Mouse (Mus musculus): Measurements from ENCODE around the gene Il15ra. TPM values are rescaled to one million over a fixed set of nuclear protein-coding genes. Genes with fewer than 3 reads are reported as not detected.

Gene Il15ra
- polyA plus RNA-seq, 1 experiment from 2014 or later = 2.3 TPM

Other genes with a start within 250 kb of the Il15ra start
- 17.1 and 19.7 TPM in 2 replicates for gene Pfkfb3, start 151.2 kb upstream of the Il15ra start, polyA plus RNA-seq (2015; fragmentation: Nextera tagmentation; extraction: Ambion mirVana)
- gene Rbm17, start 101.1 kb upstream of the Il15ra start, polyA plus RNA-seq (2015; fragmentation: Nextera tagmentation; extraction: Ambion mirVana) = 125 and 132 TPM in 2 replicates
- not detected in 2 replicates for gene Gm17490, start 79.0 kb upstream of the Il15ra start, polyA plus RNA-seq (2015; fragmentation: Nextera tagmentation; extraction: Ambion mirVana)
- gene Il2ra, start 62.5 kb upstream of the Il15ra start, polyA plus RNA-seq (2015; fragmentation: Nextera tagmentation; extraction: Ambion mirVana) = 0.04 TPM in 1 of 2 replicates, not detected in the other
- gene Fbh1, start 72.3 kb downstream of the Il15ra start, polyA plus RNA-seq (2015; fragmentation: Nextera tagmentation; extraction: Ambion mirVana) = 111 and 113 TPM in 2 replicates
- gene Ankrd16, start 72.6 kb downstream of the Il15ra start, polyA plus RNA-seq (2015; fragmentation: Nextera tagmentation; extraction: Ambion mirVana) = 44.0 and 44.3 TPM in 2 replicates

Data from stomach, embryonic 15.5 days (tissue).